ENCODE assay signal across 8 mouse cellular contexts in the genomic region with DNA sequence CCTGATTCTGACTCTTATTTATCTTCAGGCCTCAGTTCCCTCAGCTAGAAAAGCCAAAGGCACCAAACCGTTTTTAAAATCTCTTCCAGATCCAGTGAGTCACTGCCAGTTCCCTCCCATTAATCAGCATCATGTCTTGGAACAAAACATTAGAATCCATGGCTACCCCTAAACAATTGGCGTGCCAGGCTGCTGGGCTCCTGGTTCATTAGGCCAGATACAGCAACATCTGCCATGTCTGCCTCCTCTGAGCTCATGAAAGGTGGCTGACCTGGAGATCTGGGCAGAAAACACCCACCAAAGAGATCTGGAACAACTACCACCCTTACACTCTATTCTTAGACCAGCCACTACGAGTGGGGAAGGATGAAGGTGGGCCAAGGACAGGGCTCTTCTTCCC. TPM values are rescaled to one million over a fixed set of nuclear protein-coding genes. Genes with fewer than 3 reads are reported as not detected.
DNase-seq lines count a peak whose midpoint lies in the region; ATAC-seq and TF ChIP-seq lines count a peak whose summit lies in the region.

No protein-coding gene starts in this region.

- DNase-seq in cerebellum, adult 11-12 months, result peak; percentile 28
- DNase-seq in cerebellum, adult 18-20 months, result no peak
- DNase-seq in NIH3T3 (ENCODE audit: low read depth), result peak; percentile 85
- peak; percentile 70 for DNase-seq in heart, adult 8-10 months (ENCODE audit: low spot score)
- no peak for DNase-seq in limb, embryonic 14.5 days (ENCODE audit: low spot score)
- no peak for DNase-seq in spleen, adult 18-20 months

- no peaks in the 10 kb centered on the region for H3K27me3 ChIP-seq in limb, embryonic 14.5 days (ENCODE audit: control insufficient read depth, insufficient read depth, low read length)

- WGBS in limb, embryonic 14.5 days, result 82% methylated on average over 3 of the region's 3 CpGs

- H3K4me3 ChIP-seq in limb, embryonic 14.5 days (replicated peaks; ENCODE audit: low read length), result no peak overlapping the region; the same call in 1 of the 2 replicates

- H3K9ac ChIP-seq in limb, embryonic 14.5 days (ENCODE audit: low read depth, low read length, severe bottlenecking), result peak overlapping the region; percentile 74; the same call in 1 of the 2 replicates

- H3K4me1 ChIP-seq in limb, embryonic 14.5 days (ENCODE audit: control insufficient read depth, insufficient read depth, low read length), result peaks cover 9% of the 10 kb centered on the region

- no peak for ATAC-seq in limb, embryonic 14.5 days (ENCODE audit: low FRiP score, low read depth)
- no peak for ATAC-seq in megakaryocyte progenitor cell, adult 5-6 weeks (replicated peaks; ENCODE audit: poor library complexity)
- ATAC-seq in cerebellum, adult (ENCODE audit: insufficient number of reproducible peaks, low FRiP score, low TSS enrichment), result no peak

- peak overlapping the region; percentile 91 for H3K4me2 ChIP-seq in limb, embryonic 14.5 days (replicated peaks; ENCODE audit: low read depth, low read length, severe bottlenecking)

- peaks cover 24% of the 10 kb centered on the region for H3K36me3 ChIP-seq in limb, embryonic 14.5 days (ENCODE audit: control insufficient read depth, insufficient read depth, low read length)

- H3K9me3 ChIP-seq in limb, embryonic 14.5 days (ENCODE audit: control insufficient read depth, low read length), result no peaks in the 10 kb centered on the region

- TF ChIP-seq POLR2A in limb, embryonic 14.5 days (IDR thresholded peaks at IDR 0.05; ENCODE audit: borderline replicate concordance, extremely low read depth, insufficient read depth, insufficient read length), result no peak

- no peak overlapping the region for H3K27ac ChIP-seq in limb, embryonic 14.5 days (replicated peaks; ENCODE audit: low read depth, low read length)

RNA-seq across cellular contexts. Expression of gene Fitm2, which starts 1.3 kb away (rescaled TPM):
- total RNA-seq in heart, adult 8-10 months (2022), result 100 to 1,000 TPM; 197 to 218 (median 209) TPM
- 7.5 and 8.3 TPM in 2 replicates for polyA plus RNA-seq in limb, embryonic 14.5 days (2012; rRNA removed)
- polyA plus RNA-seq in limb, embryonic 14.5 days (2014; fragmentation: Nextera tagmentation; extraction: Ambion mirVana), result 9.5 and 11.0 TPM in 2 replicates
- 1.5 and 3.2 TPM in 2 replicates for total RNA-seq in megakaryocyte progenitor cell, adult 5-6 weeks (2015)
- total RNA-seq in megakaryocyte progenitor cell, adult 5-6 weeks (2017), result 5.8 and 6.4 TPM in 2 replicates

RNA-seq across cellular contexts. Expression of gene R3hdml, which starts 21.0 kb away (rescaled TPM):
- total RNA-seq in heart, adult 8-10 months (2022), result not detected
- 0.14 and 0.16 TPM in 2 replicates for polyA plus RNA-seq in limb, embryonic 14.5 days (2012; rRNA removed)
- polyA plus RNA-seq in limb, embryonic 14.5 days (2014; fragmentation: Nextera tagmentation; extraction: Ambion mirVana), result 0.36 TPM in 1 of 2 replicates, not detected in the other
- total RNA-seq in megakaryocyte progenitor cell, adult 5-6 weeks (2015), result not detected in 2 replicates
- not detected in 2 replicates for total RNA-seq in megakaryocyte progenitor cell, adult 5-6 weeks (2017)

RNA-seq across cellular contexts. Expression of gene Gdap1l1, which starts 32.9 kb away (rescaled TPM):
- total RNA-seq in heart, adult 8-10 months (2022), result not detected
- polyA plus RNA-seq in limb, embryonic 14.5 days (2012; rRNA removed), result 0.46 and 0.60 TPM in 2 replicates
- 0.22 and 0.43 TPM in 2 replicates for polyA plus RNA-seq in limb, embryonic 14.5 days (2014; fragmentation: Nextera tagmentation; extraction: Ambion mirVana)
- not detected in 2 replicates for total RNA-seq in megakaryocyte progenitor cell, adult 5-6 weeks (2015)
- not detected in 2 replicates for total RNA-seq in megakaryocyte progenitor cell, adult 5-6 weeks (2017)

RNA-seq across cellular contexts. Expression of gene Hnf4a, which starts 35.5 kb away (rescaled TPM):
- total RNA-seq in heart, adult 8-10 months (2022), result not detected
- 0.12 and 0.20 TPM in 2 replicates for polyA plus RNA-seq in limb, embryonic 14.5 days (2012; rRNA removed)
- polyA plus RNA-seq in limb, embryonic 14.5 days (2014; fragmentation: Nextera tagmentation; extraction: Ambion mirVana), result not detected in 2 replicates
- 0.07 and 1.1 TPM in 2 replicates for total RNA-seq in megakaryocyte progenitor cell, adult 5-6 weeks (2015)
- 0.75 and 2.6 TPM in 2 replicates for total RNA-seq in megakaryocyte progenitor cell, adult 5-6 weeks (2017)

RNA-seq across cellular contexts. Expression of gene Oser1, which starts 46.6 kb away (rescaled TPM):
- total RNA-seq in heart, adult 8-10 months (2022), result 10 to 100 TPM; 19.4 to 21.8 (median 20.3) TPM
- 28.7 and 33.8 TPM in 2 replicates for polyA plus RNA-seq in limb, embryonic 14.5 days (2012; rRNA removed)
- polyA plus RNA-seq in limb, embryonic 14.5 days (2014; fragmentation: Nextera tagmentation; extraction: Ambion mirVana), result 85.8 and 88.5 TPM in 2 replicates
- 87.4 and 102 TPM in 2 replicates for total RNA-seq in megakaryocyte progenitor cell, adult 5-6 weeks (2015)
- 89.6 and 93.2 TPM in 2 replicates for total RNA-seq in megakaryocyte progenitor cell, adult 5-6 weeks (2017)

Comparison
In these comparisons a context has a peak if more than half of its experiments do, and no peak if none do; other contexts are left out.
1. DNase-seq: peak in cerebellum, adult 11-12 months (single experiment), NIH3T3 (single experiment) and heart, adult 8-10 months (single experiment); none in cerebellum, adult 18-20 months (0 of 2), limb, embryonic 14.5 days (single experiment) and spleen, adult 18-20 months (0 of 2).
2. RNA of gene Fitm2, which starts 1.3 kb away (total RNA-seq): 197 to 218 TPM in heart, adult 8-10 months; 1.5 to 6.4 TPM in megakaryocyte progenitor cell, adult 5-6 weeks; every median in the first group is over 10 times any median in the second.